19 mouse cellular contexts compared by ENCODE assay signal in genomic region chr13:78110648-78111047, GRCm38 (mm10).
"Had no signal": no experiment of that assay in that cellular context is flagged by ENCODE, and none has a peak within 500 bp of the region (broad histone marks: within the 10 kb centered on the region; RNA-seq: fewer than 3 reads in every experiment).

No protein-coding gene starts in this region.

- ATAC-seq: intestine, embryonic 15.5 days had no signal

- H3K4me2 ChIP-seq: intestine, embryonic 15.5 days; kidney, embryonic 15.5 days; liver, embryonic 13.5 days; neural tube, embryonic 13.5 days had no signal

- H3K9ac ChIP-seq: intestine, embryonic 15.5 days; kidney, embryonic 15.5 days; liver, embryonic 13.5 days; neural tube, embryonic 13.5 days had no signal

- H3K27ac ChIP-seq: intestine, embryonic 15.5 days; kidney, embryonic 15.5 days; left cerebral cortex, adult 2 months; liver, embryonic 13.5 days; neural tube, embryonic 13.5 days; stomach, postnatal 0 days had no signal

- H3K9me3 ChIP-seq: intestine, embryonic 15.5 days; kidney, embryonic 15.5 days; liver, embryonic 13.5 days; neural tube, embryonic 13.5 days had no signal

- H3K4me3 ChIP-seq: intestine, embryonic 15.5 days; kidney, embryonic 15.5 days; left cerebral cortex, adult 2 months; liver, embryonic 13.5 days; myocyte; neural tube, embryonic 13.5 days had no signal

- H3K4me1 ChIP-seq: intestine, embryonic 15.5 days; kidney, embryonic 15.5 days; liver, embryonic 13.5 days; neural tube, embryonic 13.5 days had no signal

- H3K27me3 ChIP-seq: intestine, embryonic 15.5 days; kidney, embryonic 15.5 days; liver, embryonic 13.5 days; neural tube, embryonic 13.5 days had no signal

- DNase-seq: kidney, adult 11 months; kidney, adult 8-10 months; kidney, postnatal 10 days; kidney, postnatal 36 days; layer of hippocampus, postnatal 36 days; liver, embryonic 13.5 days; lung, adult 2 months; lung, postnatal 14 days; lung, postnatal 4 days; right cerebral cortex, postnatal 4 days; thymus, adult 2 months; thymus, postnatal 14 days; thymus, postnatal 4 days had no signal

- H3K36me3 ChIP-seq: intestine, embryonic 15.5 days; kidney, embryonic 15.5 days; liver, embryonic 13.5 days; neural tube, embryonic 13.5 days had no signal
